Mouse (Mus musculus) kidney, adult 2 months (tissue): ENCODE measurements around the gene Nusap1.

Experiments used
- CTCF ChIP-seq: fragments of 200-500 bp; conservative IDR thresholded peaks from 2 replicates; pipeline ENCODE4 v1.5.1; 2011; ENCODE audit warnings: low read depth, mild to moderate bottlenecking, control low read depth, low read length, moderate library complexity, mixed read lengths; ENCODE audit not compliant: insufficient read depth, insufficient read length
- POLR2A ChIP-seq: fragments of 200-500 bp; IDR thresholded peaks from one replicate; pipeline ENCODE4 v1.6.1; 2011; ENCODE audit warnings: low read depth, low read length, control low read depth

GRCm38 (mm10) chr2:119607023-119607422 is 11.1 kb upstream of the Nusap1 start:
- TF ChIP-seq CTCF: 0 out of 2 replicates have a peak, but pooled peaks have one; percentile 16
- no peak for TF ChIP-seq POLR2A
